Mouse (Mus musculus): ENCODE results near the gene Slc5a4a.

DNA sequence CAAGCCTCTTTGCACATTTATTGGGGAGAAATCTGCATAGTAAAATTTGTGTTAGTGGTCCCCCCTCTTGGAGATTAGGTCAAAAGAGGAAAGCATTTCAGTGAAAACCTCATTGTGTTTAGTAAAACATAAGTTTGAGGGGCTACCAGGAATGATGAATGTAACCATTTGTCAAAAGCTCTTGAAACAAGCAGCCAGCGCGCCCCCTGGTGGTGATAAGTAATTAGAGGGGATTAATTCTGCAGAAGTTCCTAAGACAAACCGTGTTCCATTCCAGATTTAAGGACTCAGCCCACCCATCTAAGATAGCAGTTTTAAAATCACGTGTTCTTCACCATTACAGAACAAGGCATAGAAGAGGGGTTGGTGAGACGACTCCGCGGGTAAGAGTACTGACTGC, 54.7 kb downstream of the Slc5a4a start:
- no peak for TF ChIP-seq USF1 (IDR thresholded peaks at IDR 0.05; ENCODE audit: low read depth)
- TF ChIP-seq CTCF (IDR thresholded peaks at IDR 0.05; ENCODE audit: control insufficient read depth, insufficient read depth, insufficient read length), result no peak
